Mouse (Mus musculus): ENCODE measurements at regions not wholly inside any gene's neighbourhood (a gene's known extent, or its start where the extent isn't known, plus 50 kb on each side); places are given as distances from the start of the nearest gene placed in this dataset.

DNA sequence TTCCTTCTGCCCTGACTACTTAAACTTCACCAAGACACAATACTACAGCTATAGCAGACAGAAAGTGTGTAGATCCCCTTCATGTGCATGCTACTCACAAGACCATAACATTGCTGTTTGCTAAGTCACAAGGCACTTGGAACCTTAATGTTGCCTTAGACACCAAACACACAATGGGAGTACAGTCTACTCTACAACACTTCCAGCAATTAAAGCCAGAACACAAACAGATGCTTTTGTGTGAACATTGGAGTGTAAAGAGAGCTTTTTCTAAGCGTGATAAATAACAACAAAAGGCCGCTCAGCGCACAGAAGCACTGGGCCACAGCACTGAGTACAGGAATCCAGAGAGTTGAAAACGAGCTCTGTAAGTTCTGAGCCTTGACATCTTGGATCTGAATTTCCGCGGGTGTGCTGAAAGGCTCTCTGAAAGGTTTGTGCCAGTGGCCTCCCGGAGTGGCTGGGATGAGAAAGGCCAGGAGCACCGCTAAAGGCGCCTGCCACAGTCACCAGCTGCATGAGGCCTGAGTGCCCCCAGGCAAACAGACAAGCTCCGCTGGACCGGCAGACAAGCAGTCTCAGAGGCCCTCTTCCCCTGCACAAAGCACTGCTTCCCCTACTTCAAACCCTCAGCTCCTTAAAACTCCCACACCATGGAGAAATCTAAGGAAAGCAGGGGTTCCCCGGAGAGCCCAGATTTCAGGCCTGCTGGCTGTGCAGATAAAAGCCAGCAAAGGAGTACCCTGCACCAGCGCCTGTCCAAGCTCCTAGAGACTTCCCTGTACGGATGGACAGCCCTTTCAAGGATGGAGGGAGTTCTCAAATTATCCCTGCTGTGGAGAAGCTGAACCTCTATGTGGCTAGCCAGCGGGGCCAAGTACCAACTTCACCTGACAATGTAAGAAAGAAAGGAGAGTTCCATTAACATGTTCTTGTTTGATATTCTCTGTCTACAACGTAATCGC, 568.3 kb downstream of the 1700064H15Rik start:
- H3K27me3 ChIP-seq (ENCODE audit: control insufficient read depth, insufficient read depth, low read length, poor library complexity, severe bottlenecking): no peaks in the 10 kb centered on the region
- no peak for DNase-seq (ENCODE audit: low read depth, low spot score)
- H3K36me3 ChIP-seq (ENCODE audit: control insufficient read depth, insufficient read depth, low read length, poor library complexity, severe bottlenecking): no peaks in the 10 kb centered on the region

DNA sequence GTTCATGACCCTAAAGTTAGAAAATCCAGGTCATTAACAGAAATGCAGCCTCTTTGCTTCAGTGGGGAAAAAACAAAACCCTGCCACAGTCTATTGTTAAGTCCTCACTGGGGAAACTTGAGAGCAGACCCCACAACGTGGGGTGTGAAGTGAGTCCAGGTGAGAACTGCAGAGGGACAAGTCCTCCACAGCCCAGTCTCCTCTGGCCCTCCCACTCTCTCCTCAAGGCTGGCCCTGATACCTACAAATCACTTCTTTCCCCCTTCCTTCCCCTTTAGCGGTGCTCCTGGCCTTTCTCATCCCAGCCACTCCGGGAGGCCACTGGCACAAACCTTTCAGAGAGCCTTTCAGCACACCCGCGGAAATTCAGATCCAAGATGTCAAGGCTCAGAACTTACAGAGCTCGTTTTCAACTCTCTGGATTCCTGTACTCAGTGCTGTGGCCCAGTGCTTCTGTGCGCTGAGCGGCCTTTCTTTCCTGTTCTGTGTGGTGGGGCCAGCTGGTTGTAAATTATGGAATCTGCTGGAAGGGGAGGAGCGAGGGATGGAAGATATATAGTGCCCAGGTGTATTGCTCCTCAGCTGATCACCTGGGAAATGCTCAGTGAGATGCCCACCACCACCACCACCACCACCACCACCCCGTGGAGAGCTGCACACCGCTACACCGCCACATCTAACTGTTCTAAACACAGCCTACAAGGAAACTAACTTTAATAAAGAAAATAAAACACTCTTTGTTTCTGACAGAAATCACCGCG, 566.8 kb downstream of the 1700064H15Rik start:
- no peaks in the 10 kb centered on the region for H3K27me3 ChIP-seq (ENCODE audit: control insufficient read depth, insufficient read depth, low read length, poor library complexity, severe bottlenecking)

DNA sequence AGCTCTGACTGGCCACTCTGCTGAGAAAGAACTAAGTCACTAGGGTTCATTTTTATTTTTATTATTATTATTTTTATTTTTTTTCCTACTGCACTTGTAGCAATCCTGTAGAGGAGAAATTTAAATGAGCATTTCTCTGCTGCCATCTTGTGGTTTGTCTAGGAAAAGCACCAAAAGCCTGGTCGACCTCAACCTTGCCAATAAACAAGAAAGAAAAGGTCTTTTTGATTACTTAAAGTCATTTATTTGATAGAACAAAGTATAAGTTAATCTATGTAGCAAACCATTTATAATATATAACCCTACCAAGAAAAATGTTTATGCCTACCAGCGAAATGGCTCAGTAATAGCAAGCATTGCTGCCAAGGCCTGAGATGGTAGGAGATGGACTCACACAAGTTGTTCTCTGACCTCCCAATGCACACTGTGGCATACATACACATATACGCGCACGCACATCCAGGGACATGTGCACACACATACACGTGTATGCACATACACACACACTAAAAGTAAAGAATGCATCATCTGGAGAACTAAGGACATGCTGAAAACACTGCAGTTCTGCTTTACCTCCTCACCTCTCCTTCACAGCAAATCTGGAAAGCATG, 566.1 kb downstream of the 1700064H15Rik start:
- H3K36me3 ChIP-seq (ENCODE audit: control insufficient read depth, insufficient read depth, low read length, poor library complexity, severe bottlenecking): no peaks in the 10 kb centered on the region
- no peaks in the 10 kb centered on the region for H3K27me3 ChIP-seq (ENCODE audit: control insufficient read depth, insufficient read depth, low read length, poor library complexity, severe bottlenecking)
- DNase-seq (ENCODE audit: low read depth, low spot score): peak; percentile 29

More for the DNA sequence above, 566.8 kb downstream of the 1700064H15Rik start:
- no peaks in the 10 kb centered on the region for H3K36me3 ChIP-seq (ENCODE audit: control insufficient read depth, insufficient read depth, low read length, poor library complexity, severe bottlenecking)
- DNase-seq (ENCODE audit: low read depth, low spot score): no peak

DNA sequence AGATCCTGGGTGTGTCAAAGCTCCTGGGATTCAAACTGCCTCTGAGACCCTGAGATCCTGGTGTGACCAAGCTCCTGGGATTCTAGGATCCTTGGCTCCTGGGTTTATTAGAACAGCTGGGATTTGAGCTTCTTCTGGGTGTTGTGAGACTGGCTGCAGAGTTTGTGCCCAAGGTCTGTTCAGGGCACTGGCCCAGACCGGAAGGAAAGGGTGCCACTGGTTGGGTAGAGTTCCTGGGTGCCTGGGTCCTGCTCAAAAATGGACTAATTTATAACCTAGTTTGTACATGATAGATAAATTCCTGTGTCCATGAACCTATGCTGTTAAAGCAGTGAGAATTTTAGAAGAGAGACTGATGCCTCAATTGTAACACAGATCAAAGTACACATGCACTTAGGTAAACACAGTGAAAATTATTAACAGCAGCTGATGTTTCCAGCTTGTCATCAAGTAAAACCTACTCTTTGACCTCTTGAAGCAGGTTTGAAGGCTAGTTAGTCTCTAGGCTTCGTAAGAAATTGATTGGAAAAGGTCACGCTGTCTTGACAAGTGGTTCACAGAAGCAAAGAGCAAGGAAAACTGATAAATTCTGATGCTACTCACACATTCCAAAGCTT, 561.2 kb downstream of the 1700064H15Rik start:
- no peaks in the 10 kb centered on the region for H3K36me3 ChIP-seq (ENCODE audit: control insufficient read depth, insufficient read depth, low read length, poor library complexity, severe bottlenecking)
- DNase-seq (ENCODE audit: low read depth, low spot score): no peak
- H3K27me3 ChIP-seq (ENCODE audit: control insufficient read depth, insufficient read depth, low read length, poor library complexity, severe bottlenecking): no peaks in the 10 kb centered on the region

All from splenic B cell, adult 2 months (primary cell).